Mouse (Mus musculus) embryonic facial prominence, embryonic 10.5 days (tissue): ENCODE results near the gene Myadml2. TPM values are rescaled to one million over a fixed set of nuclear protein-coding genes. Genes with fewer than 3 reads are reported as not detected.

Source experiments
- DNase-seq: peaks from one replicate; pipeline ENCODE4 v3.0.0-alpha.2; 2017; ENCODE audit warnings: low spot score
- H3K27ac ChIP-seq: fragments of 300-500 bp; sonication (generic); replicated peaks from 2 replicates; pipeline ENCODE4 v1.5.1; 2016; ENCODE audit warnings: mild to moderate bottlenecking
- H3K27me3 ChIP-seq: fragments of 300-500 bp; sonication (generic); replicated peaks from 2 replicates; pipeline ENCODE4 v1.6.1; 2016; ENCODE audit warnings: low read depth, mild to moderate bottlenecking; ENCODE audit not compliant: poor library complexity, severe bottlenecking
- H3K36me3 ChIP-seq: fragments of 300-500 bp; sonication (generic); replicated peaks from 2 replicates; pipeline ENCODE4 v1.6.1; 2016; ENCODE audit warnings: mild to moderate bottlenecking, moderate library complexity
- H3K4me1 ChIP-seq: fragments of 300-500 bp; sonication (generic); 2 replicates; pipeline ENCODE4 v1.6.1; 2016
- H3K4me3 ChIP-seq: fragments of 300-500 bp; sonication (generic); 2 replicates; pipeline ENCODE4 v1.5.1; 2016; ENCODE audit warnings: mild to moderate bottlenecking, moderate library complexity
- H3K9me3 ChIP-seq: fragments of 300-500 bp; sonication (generic); 2 replicates; pipeline ENCODE4 v1.6.1; 2016; ENCODE audit warnings: mild to moderate bottlenecking
- WGBS: fragments of 180-500 bp; shearing (Covaris S2); methylation state at CpG from one replicate; pipeline ENCODE4 v1.1.7; 2016; 5-methylcytosine and 5-hydroxymethylcytosine counted together
- polyA plus RNA-seq: library from polyadenylated mRNA; unstranded; fragments of >200 nt; fragmentation: Nextera tagmentation; extraction: Ambion mirVana; gene quantifications from 2 replicates; pipeline ENCODE4 v1.2.1, GENCODE M21; 2016

Myadml2 gene
- polyA plus RNA-seq, 1 experiment from 2014 or later = not detected

GRCm38 (mm10) chr11:120632559-120633519, 15.1 kb downstream of the Myadml2 start:
- H3K36me3 ChIP-seq = peaks cover 24% of the 10 kb centered on the region
- H3K27me3 ChIP-seq = no peaks in the 10 kb centered on the region
- no peaks in the 10 kb centered on the region for H3K9me3 ChIP-seq
- peak overlapping the region; percentile 97 for H3K27ac ChIP-seq
- peaks cover 39% of the 10 kb centered on the region for H3K4me1 ChIP-seq
- DNase-seq = peak; percentile 78
- H3K4me3 ChIP-seq = peak overlapping the region; percentile 99
- WGBS = under 1% methylated on average over 116 of the region's 116 CpGs

DNA sequence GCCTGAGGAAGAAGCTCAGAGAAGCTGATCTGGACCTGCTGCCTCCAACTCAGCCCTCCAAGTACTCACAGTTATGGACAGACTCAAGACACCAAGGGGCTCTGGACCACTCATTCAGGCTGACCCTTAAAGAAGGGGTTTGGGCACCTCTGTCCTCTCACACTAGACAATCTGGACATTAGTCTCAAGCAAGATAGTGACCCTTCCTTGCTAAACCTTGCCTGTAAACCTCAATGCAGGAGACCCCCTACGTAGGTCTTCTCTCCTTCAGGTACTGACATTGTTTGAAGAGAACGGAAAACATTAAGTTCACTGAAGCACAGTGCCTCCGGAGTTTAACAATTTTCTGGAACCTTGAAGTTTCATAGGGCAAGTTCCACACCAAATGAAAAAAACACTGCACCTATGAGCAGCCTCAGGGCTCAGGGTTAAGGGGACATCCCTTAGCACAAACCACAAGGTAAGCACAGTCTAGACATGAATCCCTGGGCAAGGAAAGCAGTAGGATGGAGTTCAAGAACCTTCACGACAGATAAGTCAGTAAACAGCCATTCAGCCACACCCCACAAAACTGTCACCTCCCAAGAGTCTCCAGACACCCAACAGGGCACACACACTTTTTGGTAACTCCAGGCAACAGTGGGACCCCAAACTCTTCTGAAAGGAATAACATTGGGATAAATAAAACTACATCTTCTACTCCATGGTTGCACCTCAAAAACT, 16.1 kb downstream of the Myadml2 start:
- H3K4me3 ChIP-seq = peak overlapping the region; percentile 99
- H3K36me3 ChIP-seq = peaks cover 34% of the 10 kb centered on the region
- peaks cover 39% of the 10 kb centered on the region for H3K4me1 ChIP-seq
- 71% methylated on average over 4 of the region's 4 CpGs for WGBS
- H3K9me3 ChIP-seq = no peaks in the 10 kb centered on the region
- H3K27ac ChIP-seq = peak overlapping the region; percentile 97
- no peaks in the 10 kb centered on the region for H3K27me3 ChIP-seq
- no peak for DNase-seq

GRCm38 (mm10) chr11:120630881-120631725, 16.9 kb downstream of the Myadml2 start:
- 49% methylated on average over 7 of the region's 7 CpGs for WGBS
- no peak for DNase-seq
- peak overlapping the region; percentile 42 for H3K27ac ChIP-seq
- H3K27me3 ChIP-seq = no peaks in the 10 kb centered on the region
- peak overlapping the region; percentile 99 for H3K4me3 ChIP-seq
- H3K9me3 ChIP-seq = no peaks in the 10 kb centered on the region
- peaks cover 39% of the 10 kb centered on the region for H3K4me1 ChIP-seq
- peaks cover 41% of the 10 kb centered on the region for H3K36me3 ChIP-seq

DNA sequence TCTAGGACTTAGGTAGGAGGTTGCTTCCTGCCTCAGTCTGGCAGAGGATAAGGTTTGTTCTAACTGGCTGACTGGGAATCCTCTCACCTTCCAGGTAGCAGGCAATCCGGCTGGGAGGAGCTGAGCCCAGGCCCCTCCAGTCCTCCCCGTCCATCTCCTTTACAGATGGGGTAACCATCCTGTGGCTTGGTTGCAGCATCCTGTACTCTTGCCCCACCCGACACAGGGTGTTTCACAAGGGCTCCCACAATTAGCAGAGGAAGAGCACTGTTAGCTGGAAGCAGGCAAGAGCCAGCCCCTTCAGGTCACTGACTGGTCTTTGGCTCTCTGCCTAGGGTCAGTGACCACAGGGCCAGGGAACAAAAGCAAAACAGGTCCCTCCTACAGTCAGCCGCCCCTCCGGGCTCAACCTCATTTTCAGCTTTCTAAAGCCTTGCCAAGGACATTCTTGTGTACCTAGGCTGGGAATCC, 17.5 kb downstream of the Myadml2 start:
- no peaks in the 10 kb centered on the region for H3K9me3 ChIP-seq
- H3K27ac ChIP-seq = peak overlapping the region; percentile 42
- no peaks in the 10 kb centered on the region for H3K27me3 ChIP-seq
- peaks cover 45% of the 10 kb centered on the region for H3K36me3 ChIP-seq
- H3K4me1 ChIP-seq = peaks cover 43% of the 10 kb centered on the region
- no peak for DNase-seq
- WGBS = 44% methylated on average over 5 of the region's 5 CpGs
- H3K4me3 ChIP-seq = peak overlapping the region; percentile 99

DNA sequence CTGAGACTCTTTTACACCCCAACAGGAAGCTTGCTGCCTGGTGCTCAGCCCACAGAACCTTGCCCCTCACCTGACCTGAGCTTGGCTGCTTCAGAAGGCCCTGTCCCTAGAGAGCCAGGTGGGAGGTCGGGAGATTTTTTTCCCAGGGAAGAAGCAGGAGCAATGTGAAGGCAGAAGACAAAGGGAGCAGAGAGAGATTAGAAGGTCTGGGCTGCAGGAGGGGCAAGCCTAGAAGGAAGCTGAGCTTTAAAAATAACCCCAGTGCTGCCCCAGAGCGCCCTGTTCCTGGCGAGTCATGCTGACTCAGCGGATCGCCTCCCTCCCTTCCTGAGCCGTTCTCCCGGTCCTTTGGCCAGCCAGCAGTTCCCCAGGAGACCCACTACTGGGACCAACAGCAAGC, 18.0 kb downstream of the Myadml2 start:
- peaks cover 48% of the 10 kb centered on the region for H3K4me1 ChIP-seq
- no peaks in the 10 kb centered on the region for H3K9me3 ChIP-seq
- 38% methylated on average over 7 of the region's 7 CpGs for WGBS
- DNase-seq = no peak
- H3K27ac ChIP-seq = peak overlapping the region; percentile 42
- no peaks in the 10 kb centered on the region for H3K27me3 ChIP-seq
- peaks cover 47% of the 10 kb centered on the region for H3K36me3 ChIP-seq
- H3K4me3 ChIP-seq = peak overlapping the region; percentile 99

- Histone ChIP-seq H3K4me1 (peaks cover 52% of the 10 kb centered on the region), H3K36me3 (peaks cover 47% of the 10 kb centered on the region), H3K4me3 (peak overlapping the region; percentile 99), H3K27ac (peak overlapping the region; percentile 42; the same call in 1 of the 2 replicates), H3K9me3 (no peaks in the 10 kb centered on the region), H3K27me3 (no peaks in the 10 kb centered on the region)
- WGBS = 78% methylated on average over 23 of the region's 23 CpGs
- DNase-seq = no peak
These were observed 18.6 kb downstream of the Myadml2 start for GRCm38 (mm10) chr11:120629341-120629730.

- peaks cover 55% of the 10 kb centered on the region for H3K4me1 ChIP-seq
- no peaks in the 10 kb centered on the region for H3K27me3 ChIP-seq
- no peaks in the 10 kb centered on the region for H3K9me3 ChIP-seq
- H3K27ac ChIP-seq = no peak overlapping the region
- peak overlapping the region; percentile 99; the same call in 1 of the 2 replicates for H3K4me3 ChIP-seq
- DNase-seq = no peak
- 95% methylated on average over 23 of the region's 23 CpGs for WGBS
- peaks cover 47% of the 10 kb centered on the region for H3K36me3 ChIP-seq
These were observed 19.2 kb downstream of the Myadml2 start for GRCm38 (mm10) chr11:120628601-120629340.

DNA sequence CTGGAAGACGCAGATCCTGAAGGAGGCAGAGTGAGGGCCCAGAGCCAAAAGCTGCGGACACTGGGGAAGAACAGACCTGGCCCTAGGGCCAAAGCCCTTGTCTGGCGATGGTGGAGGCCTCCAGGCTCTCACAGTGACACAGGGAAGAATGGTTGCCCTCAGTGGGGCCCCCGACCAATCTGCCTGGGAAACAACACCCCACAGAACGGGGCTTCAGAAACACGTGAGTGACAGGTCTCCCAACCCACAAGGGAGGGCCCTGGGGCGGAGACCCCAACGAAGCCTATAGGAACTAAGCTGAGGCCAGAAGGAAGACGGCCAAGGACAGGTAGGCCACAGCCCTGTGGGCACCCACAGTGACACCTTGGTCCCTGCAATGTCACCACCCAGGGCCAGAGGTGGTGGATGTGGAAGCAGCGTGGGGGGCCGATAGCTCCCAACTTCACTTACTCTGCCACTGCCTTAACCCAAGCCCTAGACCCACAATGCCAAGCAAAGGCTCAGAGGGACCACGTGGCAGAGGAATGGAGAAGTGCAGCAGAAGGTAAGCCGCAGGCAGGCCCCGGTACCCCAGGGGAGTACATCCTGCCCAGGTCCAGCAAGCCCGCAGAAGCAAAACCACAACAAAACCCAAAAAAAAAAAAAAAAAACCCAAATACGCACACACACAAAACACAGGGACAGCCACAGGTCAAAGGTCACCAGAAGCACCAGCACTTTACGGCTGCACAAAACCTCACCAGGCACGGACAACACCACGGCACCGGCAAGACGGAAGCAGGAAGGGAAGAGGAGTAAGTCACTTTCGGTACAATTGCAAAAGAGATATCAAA, 20.3 kb downstream of the Myadml2 start:
- Histone ChIP-seq H3K9me3 (no peaks in the 10 kb centered on the region), H3K27me3 (no peaks in the 10 kb centered on the region), H3K36me3 (peaks cover 55% of the 10 kb centered on the region), H3K4me1 (peaks cover 56% of the 10 kb centered on the region), H3K4me3 (peak overlapping the region; percentile 14; the same call in 1 of the 2 replicates), H3K27ac (no peak overlapping the region)
- DNase-seq = no peak
- WGBS = 85% methylated on average over 22 of the region's 22 CpGs

DNA sequence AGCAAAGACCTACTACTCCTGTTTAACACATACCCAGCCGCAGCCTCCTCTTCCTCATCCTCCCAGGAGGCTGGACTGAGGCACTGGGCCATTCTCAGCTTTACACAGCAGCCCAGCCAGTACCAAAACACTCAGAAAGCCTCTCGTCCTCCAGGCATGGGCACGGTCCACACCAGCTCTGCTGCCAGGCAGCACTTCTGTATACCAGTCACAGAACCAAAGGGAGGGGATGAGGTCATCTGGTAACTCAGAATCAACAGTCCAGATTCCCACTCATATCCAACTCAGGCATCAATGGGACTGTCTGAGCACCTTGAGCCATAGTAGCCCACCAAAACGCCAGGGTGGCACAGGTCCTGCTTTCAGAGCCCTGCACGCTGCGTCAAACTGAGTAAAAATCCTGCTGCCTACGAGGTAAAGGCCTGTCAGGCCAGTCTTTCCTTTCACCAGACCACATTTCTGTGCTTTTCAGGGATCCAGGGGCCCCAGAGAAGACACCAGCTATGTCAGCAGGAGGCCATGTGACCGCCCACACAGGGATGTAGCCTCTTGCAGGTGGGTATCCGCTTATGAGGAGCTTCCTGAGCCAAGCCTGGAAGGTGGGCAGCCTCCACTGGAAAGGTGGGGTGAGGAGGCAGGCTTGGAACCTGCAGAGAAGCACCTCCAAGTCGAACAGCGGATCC, 21.0 kb downstream of the Myadml2 start:
- WGBS = 89% methylated on average over 11 of the region's 11 CpGs

GRCm38 (mm10) chr11:120625152-120625775, 22.7 kb downstream of the Myadml2 start, which contains the start of gene Sirt7:
Gene Sirt7, minus strand, starts transcription at chr11:120625240.
- WGBS = 22% methylated on average over 5 of the region's 5 CpGs
- Histone ChIP-seq H3K27ac (peak within 1 kb of the TSS; percentile 75), H3K36me3 (peaks cover 76% of the 10 kb centered on the region), H3K9me3 (no peaks in the 10 kb centered on the region), H3K4me1 (peaks cover 33% of the 10 kb centered on the region), H3K4me3 (peak within 1 kb of the TSS; percentile 97), H3K27me3 (no peaks in the 10 kb centered on the region)
- no peak for DNase-seq

More for the DNA sequence above, 21.0 kb downstream of the Myadml2 start:
- Histone ChIP-seq H3K36me3 (peaks cover 63% of the 10 kb centered on the region), H3K9me3 (no peaks in the 10 kb centered on the region), H3K27ac (no peak overlapping the region), H3K4me1 (peaks cover 49% of the 10 kb centered on the region), H3K4me3 (0 out of 2 replicates have a peak overlapping the region, but pooled peaks have one; percentile 14), H3K27me3 (no peaks in the 10 kb centered on the region)
- no peak for DNase-seq
